Mouse (Mus musculus) MEL (cell line): ENCODE data around the gene Tex44. TPM values are rescaled to one million over a fixed set of nuclear protein-coding genes. Genes with fewer than 3 reads are reported as not detected.

Experiments
- DNase-seq: peaks from one replicate; pipeline ENCODE4 v3.0.0; 2011; ENCODE audit warnings: low read depth, low spot score
- H3K27ac ChIP-seq: 2 replicates; pipeline ENCODE4 v1.5.1; 2012; ENCODE audit warnings: low read depth, mild to moderate bottlenecking, control low read depth, low read length, moderate library complexity; ENCODE audit not compliant: control insufficient read depth
- H3K27me3 ChIP-seq, 2 experiments: fragments of 150-350 bp in 1 of 2; sonication (generic) in 1 of 2; 2 replicates each; pipeline ENCODE4 v1.6.1; 2012; ENCODE audit warnings: low read length in 2 of 2, mild to moderate bottlenecking in 2 of 2, improper control_type of control experiment in 1 of 2, moderate library complexity in 1 of 2; ENCODE audit not compliant: insufficient read depth in 2 of 2, control insufficient read depth in 1 of 2
- H3K36me3 ChIP-seq, 2 experiments: 2 replicates each; pipeline ENCODE4 v1.6.1; 2012 to 2014; ENCODE audit warnings: low read length in 2 of 2, improper control_type of control experiment in 1 of 2, inconsistent platforms in 1 of 2, mild to moderate bottlenecking in 1 of 2; ENCODE audit not compliant: insufficient read depth in 2 of 2, control insufficient read depth in 1 of 2
- H3K4me1 ChIP-seq, 2 experiments: fragments of 150-350 bp in 1 of 2; sonication (generic) in 1 of 2; 2 replicates each; pipeline ENCODE4 v1.6.1; 2012; ENCODE audit warnings: low read length in 2 of 2, improper control_type of control experiment in 1 of 2, mild to moderate bottlenecking in 1 of 2; ENCODE audit not compliant: insufficient read depth in 2 of 2, control insufficient read depth in 1 of 2
- H3K4me3 ChIP-seq, 2 experiments: fragments of 150-350 bp in 1 of 2; sonication (generic) in 1 of 2; 2 replicates each; pipeline ENCODE4 v1.5.1; 2012; ENCODE audit warnings: low read depth in 2 of 2, low read length in 2 of 2, mild to moderate bottlenecking in 2 of 2, moderate library complexity in 2 of 2, control low read depth in 1 of 2, improper control_type of control experiment in 1 of 2; ENCODE audit not compliant: control insufficient read depth in 1 of 2, insufficient read depth in 1 of 2
- H3K79me2 ChIP-seq: 2 replicates; pipeline ENCODE4 v1.6.1; 2012; ENCODE audit warnings: mild to moderate bottlenecking, low read length, moderate library complexity; ENCODE audit not compliant: control insufficient read depth, poor library complexity, insufficient read depth
- H3K9ac ChIP-seq: 2 replicates; pipeline ENCODE4 v1.6.1; 2012; ENCODE audit warnings: low read depth, mild to moderate bottlenecking, control low read depth, low read length, moderate library complexity; ENCODE audit not compliant: control insufficient read depth, poor library complexity, severe bottlenecking
- H3K9me3 ChIP-seq: fragments of 150-350 bp; sonication (generic); replicated peaks from 2 replicates; pipeline ENCODE4 v1.6.1; 2012; ENCODE audit warnings: mild to moderate bottlenecking, low read length, improper control_type of control experiment, moderate library complexity; ENCODE audit not compliant: insufficient read depth
- CHD1 ChIP-seq: IDR thresholded peaks from 2 replicates; pipeline ENCODE4 v1.6.1; 2012; ENCODE audit warnings: low read depth, mild to moderate bottlenecking, inconsistent platforms, low read length, improper control_type of control experiment
- CTCF ChIP-seq, 3 experiments: IDR thresholded peaks in 2 of 3; conservative IDR thresholded peaks in 1 of 3; 2 replicates each; pipeline ENCODE4 v1.5.1; 2011 to 2012; ENCODE audit warnings: low read length in 3 of 3, low read depth in 2 of 3, mild to moderate bottlenecking in 2 of 3, improper control_type of control experiment in 1 of 3, inconsistent platforms in 1 of 3, mixed read lengths in 1 of 3, moderate library complexity in 1 of 3; ENCODE audit not compliant: control insufficient read depth in 1 of 3, insufficient read depth in 1 of 3, poor library complexity in 1 of 3, severe bottlenecking in 1 of 3
- ELF1 ChIP-seq: IDR thresholded peaks from 2 replicates; pipeline ENCODE4 v1.6.1; 2014; ENCODE audit warnings: low read depth, mild to moderate bottlenecking, inconsistent platforms, low read length, improper control_type of control experiment, moderate library complexity
- EP300 ChIP-seq, 2 experiments: IDR thresholded peaks; 2 replicates each; pipeline ENCODE4 v1.6.1; 2011; ENCODE audit warnings: improper control_type of control experiment in 2 of 2, low read length in 2 of 2, low read depth in 1 of 2, mild to moderate bottlenecking in 1 of 2
- ETS1 ChIP-seq: IDR thresholded peaks from 2 replicates; pipeline ENCODE4 v1.6.1; 2012; ENCODE audit warnings: low read depth, mild to moderate bottlenecking, inconsistent platforms, low read length, improper control_type of control experiment, moderate library complexity
- HCFC1 ChIP-seq: IDR thresholded peaks from 2 replicates; pipeline ENCODE4 v1.6.1; 2012; ENCODE audit warnings: low read depth, mild to moderate bottlenecking, inconsistent platforms, low read length, improper control_type of control experiment, moderate library complexity
- JUND ChIP-seq: IDR thresholded peaks from 2 replicates; pipeline ENCODE4 v1.6.1; 2011; ENCODE audit warnings: low read depth, mild to moderate bottlenecking, improper control_type of control experiment, low read length
- MAFK ChIP-seq: IDR thresholded peaks from 2 replicates; pipeline ENCODE4 v1.6.1; 2011; ENCODE audit warnings: low read depth, mild to moderate bottlenecking, low read length, improper control_type of control experiment, borderline replicate concordance
- MAX ChIP-seq: IDR thresholded peaks from 2 replicates; pipeline ENCODE4 v1.6.1; 2011; ENCODE audit warnings: low read length, improper control_type of control experiment
- MEF2A ChIP-seq: IDR thresholded peaks from 2 replicates; pipeline ENCODE4 v1.6.1; 2014; ENCODE audit warnings: low read depth, mild to moderate bottlenecking, inconsistent platforms, low read length, improper control_type of control experiment; ENCODE audit not compliant: poor library complexity, insufficient replicate concordance, severe bottlenecking; ENCODE audit errors: extremely low read depth
- MXI1 ChIP-seq: IDR thresholded peaks from 2 replicates; pipeline ENCODE4 v1.6.1; 2011; ENCODE audit warnings: mild to moderate bottlenecking, low read depth, low read length, improper control_type of control experiment
- MYB ChIP-seq: IDR thresholded peaks from 2 replicates; pipeline ENCODE4 v1.6.1; 2011; ENCODE audit warnings: mild to moderate bottlenecking, low read depth, low read length, improper control_type of control experiment
- NELFE ChIP-seq: IDR thresholded peaks from 2 replicates; pipeline ENCODE4 v1.6.1; 2011; ENCODE audit warnings: low read depth, low read length, improper control_type of control experiment
- POLR2A ChIP-seq, 2 experiments: IDR thresholded peaks; 2 replicates each; pipeline ENCODE4 v1.6.1; 2011 to 2012; ENCODE audit warnings: low read length in 2 of 2, mild to moderate bottlenecking in 2 of 2, control low read depth in 1 of 2, improper control_type of control experiment in 1 of 2, low read depth in 1 of 2, moderate library complexity in 1 of 2; ENCODE audit not compliant: control insufficient read depth in 1 of 2, insufficient read depth in 1 of 2, poor library complexity in 1 of 2
- RAD21 ChIP-seq: IDR thresholded peaks from 2 replicates; pipeline ENCODE4 v1.6.1; 2011; ENCODE audit warnings: mild to moderate bottlenecking, low read depth, low read length, improper control_type of control experiment
- RCOR1 ChIP-seq: IDR thresholded peaks from 2 replicates; pipeline ENCODE4 v1.6.1; 2012; ENCODE audit warnings: low read depth, mild to moderate bottlenecking, inconsistent platforms, low read length, improper control_type of control experiment
- SIN3A ChIP-seq: IDR thresholded peaks from 2 replicates; pipeline ENCODE4 v1.6.1; 2012; ENCODE audit warnings: low read length, improper control_type of control experiment, inconsistent platforms
- SMC3 ChIP-seq: IDR thresholded peaks from 2 replicates; pipeline ENCODE4 v1.6.1; 2011; ENCODE audit warnings: low read depth, low read length, improper control_type of control experiment
- TAL1 ChIP-seq: IDR thresholded peaks from 2 replicates; pipeline ENCODE4 v1.6.1; 2012; ENCODE audit warnings: mild to moderate bottlenecking, inconsistent platforms, low read length, moderate library complexity, mixed read lengths
- TBP ChIP-seq: IDR thresholded peaks from 2 replicates; pipeline ENCODE4 v1.8.0; 2011; ENCODE audit warnings: low read depth, low read length, improper control_type of control experiment
- TCF12 ChIP-seq: IDR thresholded peaks from 2 replicates; pipeline ENCODE4 v1.6.1; 2014; ENCODE audit warnings: low read depth, mild to moderate bottlenecking, inconsistent platforms, low read length, improper control_type of control experiment, moderate library complexity
- UBTF ChIP-seq: IDR thresholded peaks from 2 replicates; pipeline ENCODE4 v1.6.1; 2012; ENCODE audit warnings: low read depth, mild to moderate bottlenecking, inconsistent platforms, low read length, improper control_type of control experiment, moderate library complexity, borderline replicate concordance; ENCODE audit not compliant: insufficient read depth
- ZC3H11A ChIP-seq: IDR thresholded peaks from 2 replicates; pipeline ENCODE4 v1.6.1; 2012; ENCODE audit warnings: low read depth, mild to moderate bottlenecking, inconsistent platforms, low read length, improper control_type of control experiment
- ZNF384 ChIP-seq: IDR thresholded peaks from 2 replicates; pipeline ENCODE4 v1.6.1; 2012; ENCODE audit warnings: low read depth, mild to moderate bottlenecking, inconsistent platforms, low read length, improper control_type of control experiment
- polyA plus RNA-seq, 2 experiments: library from polyadenylated mRNA; stranded (reverse) in 1 of 2; unstranded in 1 of 2; fragments of >175 nt in 1 of 2; fragments of >200 nt in 1 of 2; gene quantifications; 2 replicates each; pipeline versions ENCODE4 v1.2.1 to v1.2.4; 2012; ENCODE audit warnings: low replicate concordance in 2 of 2, low read depth in 1 of 2; ENCODE audit not compliant: insufficient read length in 2 of 2, insufficient read depth in 1 of 2, missing spikeins in 1 of 2
- total RNA-seq: library from RNA; depleted of rRNA; stranded (reverse); fragments of 300-350 nt; gene quantifications from 2 replicates; pipeline ENCODE4 v1.2.3, GENCODE M21; 2012

Gene Tex44
- total and polyA plus RNA-seq, 3 experiments: not detected

- Histone ChIP-seq H3K4me3 (no peak overlapping the region), H3K27me3 (no peaks in the 10 kb centered on the region), H3K27ac (peak overlapping the region; percentile 89), H3K9me3 (no peaks in the 10 kb centered on the region), H3K4me1 (peaks cover 27 to 40% of the 10 kb centered on the region in 2 experiments), H3K36me3 (peaks cover 0 to 40% of the 10 kb centered on the region in 2 experiments; a peak in 2 of 4 replicates), H3K9ac (no peak overlapping the region), H3K79me2 (no peaks in the 10 kb centered on the region)
- TF ChIP-seq HCFC1 (no peak), RCOR1 (no peak), ZNF384 (no peak), ELF1 (no peak), CTCF (IDR thresholded peaks at IDR 0.05 in 2 of 3, conservative IDR thresholded peaks at IDR 0.05 in 1 of 3; ENCODE audit: control insufficient read depth in 1 of 3, insufficient read depth in 1 of 3, low read depth in 2 of 3, low read length in 3 of 3, poor library complexity in 1 of 3, severe bottlenecking in 1 of 3) (no peak), MEF2A (no peak), SIN3A (no peak), MAFK (no peak), UBTF (no peak), TAL1 (no peak), ZC3H11A (no peak), JUND (no peak), TCF12 (no peak), CHD1 (no peak), RAD21 (no peak), MAX (no peak), NELFE (no peak), MXI1 (no peak)
- DNase-seq: no peak
Observed at GRCm38 (mm10) chr1:86397621-86398020, 28.5 kb upstream of the Tex44 start.

- TF ChIP-seq MAX: 0 out of 2 replicates have a peak, but pooled peaks have one; percentile 18
- TF ChIP-seq SMC3: no peak
- peak; percentile 31; the same call in 1 of the 2 replicates for TF ChIP-seq TCF12
- peak; percentile 26 for TF ChIP-seq NELFE
- TF ChIP-seq POLR2A (IDR thresholded peaks at IDR 0.05; ENCODE audit: control insufficient read depth in 1 of 2, insufficient read depth in 1 of 2, low read depth in 1 of 2, low read length in 2 of 2, poor library complexity in 1 of 2): peak; percentile 28 to 35; a peak in 1 of 4 replicates
- peak; percentile 41; the same call in 1 of the 2 replicates for TF ChIP-seq SIN3A
- TF ChIP-seq EP300 (IDR thresholded peaks at IDR 0.05; ENCODE audit: low read depth in 1 of 2, low read length in 2 of 2): peak; percentile 10 to 52; a peak in 3 of 4 replicates
- peak; percentile 70 for TF ChIP-seq ETS1
- TF ChIP-seq MYB: peak; percentile 48; the same call in 1 of the 2 replicates
- no peak for TF ChIP-seq ELF1
- TF ChIP-seq TBP: 0 out of 2 replicates have a peak, but pooled peaks have one; percentile 15
- Histone ChIP-seq H3K79me2 (no peaks in the 10 kb centered on the region), H3K27me3 (no peaks in the 10 kb centered on the region), H3K4me1 (peaks cover 27 to 37% of the 10 kb centered on the region in 2 experiments), H3K9ac (peak overlapping the region; percentile 45), H3K27ac (peak overlapping the region; percentile 89), H3K36me3 (peaks cover 0 to 37% of the 10 kb centered on the region in 2 experiments; a peak in 2 of 4 replicates), H3K4me3 (no peak overlapping the region), H3K9me3 (no peaks in the 10 kb centered on the region)
- peak; percentile 74 for DNase-seq
Observed at GRCm38 (mm10) chr1:86398222-86398621, 27.9 kb upstream of the Tex44 start.
